Mouse (Mus musculus) thymus, adult 2 months (tissue): ENCODE measurements around the gene Fez1. TPM values are rescaled to one million over a fixed set of nuclear protein-coding genes. Genes with fewer than 3 reads are reported as not detected.

Source experiments
- DNase-seq: peaks from one replicate; pipeline ENCODE4 v3.0.0; 2021
- H3K27ac ChIP-seq: fragments of 200-500 bp; 2 replicates; pipeline ENCODE4 v1.5.1; 2012; ENCODE audit warnings: low read length, control low read depth; ENCODE audit not compliant: control insufficient read depth, insufficient read depth
- H3K27me3 ChIP-seq: fragments of 200-500 bp; 2 replicates; pipeline ENCODE4 v1.6.1; 2012; ENCODE audit warnings: mild to moderate bottlenecking, low read length, moderate library complexity, mixed read lengths; ENCODE audit not compliant: control insufficient read depth, insufficient read depth
- H3K36me3 ChIP-seq: fragments of 200-500 bp; 2 replicates; pipeline ENCODE4 v1.6.1; 2012; ENCODE audit warnings: mild to moderate bottlenecking, low read length, moderate library complexity; ENCODE audit not compliant: control insufficient read depth, insufficient read depth
- H3K4me1 ChIP-seq: fragments of 200-500 bp; replicated peaks from 2 replicates; pipeline ENCODE4 v1.6.1; 2012; ENCODE audit warnings: low read length; ENCODE audit not compliant: control insufficient read depth, insufficient read depth
- H3K4me3 ChIP-seq: fragments of 200-500 bp; 2 replicates; pipeline ENCODE4 v1.5.1; 2012; ENCODE audit warnings: mild to moderate bottlenecking, low read length, control low read depth, moderate library complexity; ENCODE audit not compliant: control insufficient read depth, insufficient read depth
- CTCF ChIP-seq: fragments of 200-500 bp; IDR thresholded peaks from 2 replicates; pipeline ENCODE4 v1.5.1; 2012; ENCODE audit warnings: mild to moderate bottlenecking, control low read depth, low read length, moderate library complexity, borderline replicate concordance; ENCODE audit not compliant: control insufficient read depth, poor library complexity, insufficient read depth; ENCODE audit errors: extremely low read depth
- POLR2A ChIP-seq: fragments of 200-500 bp; IDR thresholded peaks from 2 replicates; pipeline ENCODE4 v1.6.1; 2012; ENCODE audit warnings: mild to moderate bottlenecking, low read length, control low read depth, moderate library complexity; ENCODE audit not compliant: control insufficient read depth, poor library complexity, insufficient read depth; ENCODE audit errors: extremely low read depth
- WGBS: fragments of 180-500 bp; shearing (Covaris S2); methylation state at CpG from one replicate; pipeline ENCODE4 v1.1.7; 2018; 5-methylcytosine and 5-hydroxymethylcytosine counted together
- polyA plus RNA-seq: library from polyadenylated mRNA; depleted of rRNA; stranded (reverse); fragments of >200 nt; gene quantifications from 2 replicates; pipeline ENCODE4 v1.2.3, GENCODE M21; 2012; rRNA removed

Fez1 gene
- polyA plus RNA-seq, result 0.30 and 0.55 TPM in 2 replicates

GRCm38 (mm10) chr9:36821644-36822000, at the start of gene Fez1:
TSS of gene Fez1 (plus strand) at chr9:36821864.
- H3K4me3 ChIP-seq, result no peak within 1 kb of the TSS
- no peaks in the 10 kb centered on the region for H3K4me1 ChIP-seq
- TF ChIP-seq CTCF (no peak), POLR2A (no peak)
- H3K36me3 ChIP-seq, result no peaks in the 10 kb centered on the region
- no peak for DNase-seq
- H3K27ac ChIP-seq, result no peak within 1 kb of the TSS
- WGBS, result 15% methylated on average over 8 of the region's 8 CpGs
- H3K27me3 ChIP-seq, result no peaks in the 10 kb centered on the region

- WGBS, result 97% methylated on average over 2 of the region's 2 CpGs
- TF ChIP-seq POLR2A (no peak), CTCF (no peak)
- no peaks in the 10 kb centered on the region for H3K27me3 ChIP-seq
- H3K27ac ChIP-seq, result no peak overlapping the region
- no peak for DNase-seq
- peaks cover 17% of the 10 kb centered on the region for H3K36me3 ChIP-seq
- no peaks in the 10 kb centered on the region for H3K4me1 ChIP-seq
- H3K4me3 ChIP-seq, result no peak overlapping the region
Observed at GRCm38 (mm10) chr9:36783921-36784320, 37.7 kb upstream of the Fez1 start.

- WGBS, result 97% methylated on average over 3 of the region's 3 CpGs
- H3K36me3 ChIP-seq, result peaks cover 15% of the 10 kb centered on the region
Observed at GRCm38 (mm10) chr9:36792191-36792590, 29.5 kb upstream of the Fez1 start.

GRCm38 (mm10) chr9:36794487-36794886, 27.2 kb upstream of the Fez1 start:
- H3K4me1 ChIP-seq, result no peaks in the 10 kb centered on the region
- H3K27me3 ChIP-seq, result no peaks in the 10 kb centered on the region
- TF ChIP-seq POLR2A (no peak), CTCF (no peak)
- no peak overlapping the region for H3K27ac ChIP-seq
- DNase-seq, result no peak
- peaks cover 10% of the 10 kb centered on the region for H3K36me3 ChIP-seq
- WGBS, result 94% methylated on average over 2 of the region's 2 CpGs
- no peak overlapping the region for H3K4me3 ChIP-seq

More at GRCm38 (mm10) chr9:36792191-36792590, 29.5 kb upstream of the Fez1 start:
- Histone ChIP-seq H3K4me1 (no peaks in the 10 kb centered on the region), H3K4me3 (no peak overlapping the region), H3K27ac (no peak overlapping the region), H3K27me3 (no peaks in the 10 kb centered on the region)
- TF ChIP-seq CTCF, result no peak
- TF ChIP-seq POLR2A, result no peak
- DNase-seq, result no peak

- no peak for TF ChIP-seq CTCF
- 97% methylated on average over 1 of the region's 1 CpGs for WGBS
- no peak overlapping the region for H3K27ac ChIP-seq
- no peak overlapping the region for H3K4me3 ChIP-seq
- no peak for DNase-seq
- H3K36me3 ChIP-seq, result peaks cover 6% of the 10 kb centered on the region; the same call in 1 of the 2 replicates
- no peaks in the 10 kb centered on the region for H3K27me3 ChIP-seq
- H3K4me1 ChIP-seq, result no peaks in the 10 kb centered on the region
Observed at GRCm38 (mm10) chr9:36795556-36795955, 26.1 kb upstream of the Fez1 start.

GRCm38 (mm10) chr9:36796224-36796623, 25.4 kb upstream of the Fez1 start:
- peaks cover 6% of the 10 kb centered on the region; the same call in 1 of the 2 replicates for H3K36me3 ChIP-seq
- 28% methylated on average over 5 of the region's 5 CpGs for WGBS
- no peak overlapping the region for H3K4me3 ChIP-seq
- no peaks in the 10 kb centered on the region for H3K27me3 ChIP-seq
- H3K4me1 ChIP-seq, result no peaks in the 10 kb centered on the region
- no peak overlapping the region for H3K27ac ChIP-seq
- no peak for TF ChIP-seq POLR2A
- TF ChIP-seq CTCF, result no peak
- no peak for DNase-seq
